Comparison of ENCODE assay signal across 50 mouse cellular contexts in the genomic region with DNA sequence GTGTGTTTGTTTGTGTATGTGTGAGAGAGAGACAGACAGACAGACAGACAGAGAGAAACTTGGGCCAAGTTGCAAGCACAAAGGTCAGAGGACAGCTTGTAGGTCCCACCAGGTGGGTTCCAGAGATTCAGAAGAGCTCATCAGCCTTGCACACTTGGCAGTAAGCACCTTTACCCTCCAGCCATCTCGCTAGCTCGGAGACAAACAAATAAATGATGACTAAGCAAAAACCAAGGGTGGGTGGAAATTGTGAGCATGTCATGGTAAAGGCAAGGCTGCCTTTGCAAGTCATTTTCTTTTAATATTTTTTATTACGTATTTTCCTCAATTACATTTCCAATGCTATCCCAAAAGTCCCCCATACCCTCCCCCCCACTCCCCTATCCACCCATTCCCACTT. TPM values are rescaled to one million over a fixed set of nuclear protein-coding genes. Genes with fewer than 3 reads are reported as not detected.
"Had no signal": no experiment of that assay in that cellular context is flagged by ENCODE, and none has a peak within 500 bp of the region (broad histone marks: within the 10 kb centered on the region; RNA-seq: fewer than 3 reads in every experiment).

No protein-coding gene starts in this region.

- H3K27ac ChIP-seq: heart, embryonic 13.5 days; heart, embryonic 15.5 days; hindbrain, embryonic 10.5 days; hindbrain, embryonic 12.5 days; hindbrain, embryonic 13.5 days; hindbrain, embryonic 14.5 days; hindbrain, embryonic 15.5 days; hindbrain, postnatal 0 days; intestine, embryonic 15.5 days; kidney, embryonic 15.5 days; kidney, postnatal 0 days; layer of hippocampus, adult 2 months; left cerebral cortex, adult 2 months had no signal

- H3K36me3 ChIP-seq: heart, embryonic 13.5 days; heart, embryonic 15.5 days; hindbrain, embryonic 10.5 days; hindbrain, embryonic 12.5 days; hindbrain, embryonic 13.5 days; hindbrain, embryonic 15.5 days; intestine, embryonic 15.5 days; kidney, embryonic 15.5 days had no signal

- H3K4me2 ChIP-seq: heart, embryonic 13.5 days; heart, embryonic 15.5 days; hindbrain, embryonic 12.5 days; hindbrain, embryonic 13.5 days; hindbrain, embryonic 14.5 days; hindbrain, embryonic 15.5 days; intestine, embryonic 15.5 days; kidney, embryonic 15.5 days had no signal

- DNase-seq: heart, postnatal 10 days; heart, postnatal 14 days; heart, postnatal 36 days; heart, postnatal 4 days; kidney, adult 11 months; kidney, adult 18-20 months; kidney, adult 2 months; kidney, adult 8-10 months; kidney, adult 9 months; kidney, postnatal 10 days; kidney, postnatal 14 days; kidney, postnatal 25 days; kidney, postnatal 36 days; kidney, postnatal 4 days; layer of hippocampus, adult 9-11 months; layer of hippocampus, postnatal 36 days had no signal

- H3K9me3 ChIP-seq: heart, embryonic 13.5 days; heart, embryonic 15.5 days; hindbrain, embryonic 10.5 days; hindbrain, embryonic 12.5 days; hindbrain, embryonic 13.5 days; hindbrain, embryonic 15.5 days; intestine, embryonic 15.5 days; kidney, embryonic 15.5 days had no signal

- H3K4me3 ChIP-seq: heart, embryonic 13.5 days; heart, embryonic 15.5 days; hindbrain, embryonic 10.5 days; hindbrain, embryonic 12.5 days; hindbrain, embryonic 13.5 days; hindbrain, embryonic 15.5 days; intestine, embryonic 15.5 days; kidney, embryonic 15.5 days; layer of hippocampus, adult 2 months; left cerebral cortex, adult 2 months had no signal

- H3K27me3 ChIP-seq: heart, embryonic 13.5 days; heart, embryonic 15.5 days; hindbrain, embryonic 12.5 days; hindbrain, embryonic 13.5 days; hindbrain, embryonic 15.5 days; intestine, embryonic 15.5 days; kidney, embryonic 15.5 days had no signal

- H3K4me1 ChIP-seq: heart, embryonic 13.5 days; heart, embryonic 15.5 days; hindbrain, embryonic 10.5 days; hindbrain, embryonic 12.5 days; hindbrain, embryonic 13.5 days; hindbrain, embryonic 15.5 days; intestine, embryonic 15.5 days; kidney, embryonic 15.5 days had no signal

- H3K9ac ChIP-seq: heart, embryonic 13.5 days; heart, embryonic 15.5 days; hindbrain, embryonic 12.5 days; hindbrain, embryonic 13.5 days; hindbrain, embryonic 14.5 days; hindbrain, embryonic 15.5 days; intestine, embryonic 15.5 days; kidney, embryonic 15.5 days had no signal

RNA-seq across cellular contexts. Expression of gene Gm648, which starts 4.2 kb away (rescaled TPM):
- total RNA-seq: heart, postnatal 10 days; heart, postnatal 14 days; heart, postnatal 25 days; heart, postnatal 36 days; heart, postnatal 4 days; hematopoietic stem cell, adult 5-6 weeks; hindbrain, postnatal 0 days; layer of hippocampus, adult 18-20 months; layer of hippocampus, adult 2 months; layer of hippocampus, adult 8-10 months; layer of hippocampus, postnatal 10 days; layer of hippocampus, postnatal 14 days; layer of hippocampus, postnatal 25 days; layer of hippocampus, postnatal 36 days; left cerebral cortex, adult 18-20 months; left cerebral cortex, adult 2 months; left cerebral cortex, adult 8-10 months had no signal
- polyA plus RNA-seq: heart, embryonic 13.5 days; heart, embryonic 14.5 days; heart, embryonic 15.5 days; heart, embryonic 16.5 days; heart, postnatal 0 days; hindbrain, embryonic 10.5 days; hindbrain, embryonic 11.5 days; hindbrain, embryonic 12.5 days; hindbrain, embryonic 14.5 days; hindbrain, embryonic 15.5 days; hindbrain, embryonic 16.5 days; hindbrain, postnatal 0 days; inflammation-experienced regulatory T-cells, adult 6 months; intestine, postnatal 0 days; kidney, adult 2 months; kidney, embryonic 14.5 days; kidney, embryonic 15.5 days; kidney, embryonic 16.5 days; kidney, postnatal 0 days; large intestine, adult 2 months had no signal

RNA-seq across cellular contexts. Expression of gene Gm10477, which starts 29.0 kb away (rescaled TPM):
- total RNA-seq: heart, postnatal 10 days; heart, postnatal 14 days; heart, postnatal 25 days; heart, postnatal 36 days; heart, postnatal 4 days; hematopoietic stem cell, adult 5-6 weeks; hindbrain, postnatal 0 days; layer of hippocampus, adult 18-20 months; layer of hippocampus, adult 2 months; layer of hippocampus, adult 8-10 months; layer of hippocampus, postnatal 10 days; layer of hippocampus, postnatal 14 days; layer of hippocampus, postnatal 25 days; layer of hippocampus, postnatal 36 days; left cerebral cortex, adult 18-20 months; left cerebral cortex, adult 2 months; left cerebral cortex, adult 8-10 months had no signal
- polyA plus RNA-seq: heart, embryonic 13.5 days; heart, embryonic 14.5 days; heart, embryonic 15.5 days; heart, embryonic 16.5 days; heart, postnatal 0 days; hindbrain, embryonic 10.5 days; hindbrain, embryonic 11.5 days; hindbrain, embryonic 12.5 days; hindbrain, embryonic 13.5 days; hindbrain, embryonic 14.5 days; hindbrain, embryonic 15.5 days; hindbrain, embryonic 16.5 days; hindbrain, postnatal 0 days; inflammation-experienced regulatory T-cells, adult 6 months; intestine, embryonic 14.5 days; intestine, embryonic 15.5 days; intestine, embryonic 16.5 days; intestine, postnatal 0 days; kidney, adult 2 months; kidney, embryonic 14.5 days; kidney, embryonic 15.5 days; kidney, embryonic 16.5 days; kidney, postnatal 0 days; large intestine, adult 2 months had no signal
